Mouse (Mus musculus): ENCODE measurements at regions not wholly inside any gene's neighbourhood (a gene's known extent, or its start where the extent isn't known, plus 50 kb on each side); places are given as distances from the start of the nearest gene placed in this dataset.

- TF ChIP-seq CTCF (IDR thresholded peaks at IDR 0.05; ENCODE audit: low read depth): no peak
- TF ChIP-seq EP300 (IDR thresholded peaks at IDR 0.05; ENCODE audit: low read depth): no peak
Observed at GRCm38 (mm10) chr14:29876668-29877067, 91.4 kb upstream of the Selenok start.

Data from heart, postnatal 0 days (tissue).